Mouse (Mus musculus) liver, adult 2 months (tissue): ENCODE measurements around the gene Trim65.

ENCODE experiments used
- CTCF ChIP-seq: fragments of 200-500 bp; IDR thresholded peaks from 2 replicates; pipeline ENCODE4 v1.5.1; 2011; ENCODE audit warnings: low read depth, low read length, control low read depth
- POLR2A ChIP-seq: fragments of 200-500 bp; IDR thresholded peaks from 2 replicates; pipeline ENCODE4 v1.6.1; 2011; ENCODE audit warnings: low read length, control low read depth; ENCODE audit not compliant: insufficient read depth; ENCODE audit errors: extremely low read depth

DNA sequence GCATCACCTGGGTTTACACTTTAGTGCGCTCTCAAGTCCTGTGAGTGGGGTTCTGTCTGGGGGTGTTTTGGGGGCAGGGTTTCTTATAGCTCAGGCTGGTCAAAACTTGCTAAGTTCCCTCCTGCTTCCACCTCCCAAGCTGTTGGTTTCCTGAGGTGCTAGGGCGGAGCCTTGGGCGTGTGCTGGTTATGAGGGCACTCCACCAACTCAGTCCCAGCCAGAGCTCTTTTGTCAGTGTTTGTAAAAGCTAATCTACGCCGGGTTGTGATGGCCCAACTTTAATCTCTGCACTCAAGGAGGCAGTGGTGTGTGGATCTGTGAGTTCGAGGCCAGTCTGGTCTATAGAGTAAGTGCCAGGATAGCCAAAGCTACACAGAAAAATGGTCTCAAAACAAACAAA, 46.8 kb downstream of the Trim65 start:
- TF ChIP-seq CTCF (no peak), POLR2A (no peak)
